Mouse (Mus musculus) embryonic fibroblast, embryonic 13.5 days (primary cell): ENCODE data around the gene Akap17b.

ENCODE experiments used
- CTCF ChIP-seq: IDR thresholded peaks from 2 replicates; pipeline ENCODE4 v1.5.1; 2011; ENCODE audit warnings: mild to moderate bottlenecking, control low read depth, low read length, moderate library complexity, borderline replicate concordance; ENCODE audit not compliant: insufficient read depth
- POLR2A ChIP-seq: IDR thresholded peaks from 2 replicates; pipeline ENCODE4 v1.6.1; 2011; ENCODE audit warnings: low read depth, mild to moderate bottlenecking, control low read depth, low read length, moderate library complexity

DNA sequence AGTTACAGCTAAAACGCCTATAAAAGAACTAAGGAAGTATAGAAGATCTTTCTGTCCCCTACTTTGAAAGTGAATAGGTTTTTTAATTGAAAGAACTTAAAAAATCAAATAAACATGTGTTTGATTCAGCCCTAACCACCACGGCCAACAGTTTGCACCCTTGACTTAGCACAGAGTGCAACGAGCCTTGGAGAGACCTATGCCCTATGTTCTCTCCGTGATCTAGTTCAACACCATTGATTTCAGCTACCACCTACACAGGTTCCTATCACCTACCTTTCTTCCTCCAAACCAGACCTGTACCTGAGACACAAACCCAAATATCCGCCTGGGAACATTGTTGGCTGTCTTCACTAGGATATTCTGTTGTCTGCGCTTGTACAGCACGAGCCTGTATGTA lies 54.9 kb downstream of the Akap17b start:
- TF ChIP-seq CTCF, result no peak
- no peak for TF ChIP-seq POLR2A
